Mouse (Mus musculus): ENCODE data around the gene 6430531B16Rik.
A peak's percentile ranks its signal among the peaks of the same experiment; 100 is the strongest.

The 6430531B16Rik gene

DNA sequence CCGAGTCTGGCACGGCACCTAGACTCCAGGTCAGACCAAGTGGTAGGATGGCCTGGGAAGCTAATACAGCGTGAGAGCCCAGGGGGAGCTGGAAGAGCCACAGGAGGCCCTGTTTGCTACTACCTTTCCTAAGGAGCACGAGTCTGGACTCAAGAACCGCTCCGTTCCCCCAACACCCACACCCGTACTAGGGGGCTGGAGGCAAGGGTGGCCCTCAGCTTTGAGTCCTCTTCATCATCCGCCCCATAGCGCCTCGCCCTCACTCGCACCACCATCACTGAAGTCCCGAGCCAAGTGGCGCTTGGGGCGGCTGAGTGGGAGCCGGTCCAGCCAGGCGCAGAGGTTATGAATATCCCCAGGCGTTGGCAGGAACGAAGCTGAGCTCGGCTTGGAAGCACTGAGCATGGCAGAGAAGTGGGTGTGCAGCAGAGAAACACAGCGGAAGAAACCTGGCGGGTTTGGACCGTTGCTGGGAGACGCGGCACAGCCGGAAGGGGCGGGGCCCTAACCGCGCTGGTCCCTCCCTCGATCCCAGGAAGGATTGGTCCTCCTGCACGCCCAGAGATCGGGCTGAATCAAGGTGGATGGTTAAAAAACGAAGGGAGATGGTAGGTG, at the start of gene 6430531B16Rik:
Gene 6430531B16Rik (minus strand): TSS at position 478 of the 615 bp plus-strand sequence.
- peak; percentile 91 for DNase-seq (ENCODE audit: low read depth)

DNA sequence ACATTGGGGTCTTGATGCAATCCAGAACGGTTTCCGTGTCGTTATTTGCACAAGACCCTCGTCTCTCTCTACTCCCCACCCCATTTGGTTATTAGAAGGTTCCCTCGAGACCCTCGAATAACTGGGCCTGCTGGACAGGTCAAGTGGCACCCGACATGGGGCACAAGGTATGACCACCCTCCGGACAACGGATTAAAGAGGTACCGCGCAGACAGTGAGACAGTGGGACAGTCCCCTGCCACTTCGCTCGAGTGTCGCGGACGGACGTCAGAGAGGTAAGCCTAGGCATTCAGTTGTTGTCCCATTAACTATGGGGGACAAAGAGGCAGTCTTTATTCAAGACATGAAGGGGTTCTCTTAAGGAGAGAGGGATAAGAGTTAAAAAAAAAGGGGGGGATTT, 32.8 kb upstream of the 6430531B16Rik start:
- no peak for DNase-seq (ENCODE audit: low read depth)

DNA sequence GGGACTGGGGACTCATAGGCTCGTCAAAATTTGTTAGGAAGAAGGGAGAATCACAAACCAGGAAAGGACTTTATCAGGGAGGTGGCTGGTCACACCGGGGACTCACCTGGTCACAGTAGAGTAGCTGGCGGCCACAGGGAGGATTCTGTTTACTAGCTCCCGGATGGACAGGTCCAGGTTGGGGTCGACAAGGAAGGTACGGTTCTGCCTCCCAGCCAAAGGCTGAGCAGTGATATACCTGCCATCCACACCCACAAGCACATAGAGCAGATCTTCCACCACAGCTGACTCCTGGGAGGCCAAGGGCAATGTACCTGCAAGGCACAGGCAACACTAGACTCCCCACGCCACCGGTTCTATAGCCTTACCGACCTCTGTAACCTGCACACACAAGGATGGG, 29.2 kb upstream of the 6430531B16Rik start:
- DNase-seq (ENCODE audit: low read depth), result no peak

- DNase-seq (ENCODE audit: low read depth), result no peak
Observed at GRCm38 (mm10) chr7:140006861-140007611, 28.5 kb upstream of the 6430531B16Rik start.

DNA sequence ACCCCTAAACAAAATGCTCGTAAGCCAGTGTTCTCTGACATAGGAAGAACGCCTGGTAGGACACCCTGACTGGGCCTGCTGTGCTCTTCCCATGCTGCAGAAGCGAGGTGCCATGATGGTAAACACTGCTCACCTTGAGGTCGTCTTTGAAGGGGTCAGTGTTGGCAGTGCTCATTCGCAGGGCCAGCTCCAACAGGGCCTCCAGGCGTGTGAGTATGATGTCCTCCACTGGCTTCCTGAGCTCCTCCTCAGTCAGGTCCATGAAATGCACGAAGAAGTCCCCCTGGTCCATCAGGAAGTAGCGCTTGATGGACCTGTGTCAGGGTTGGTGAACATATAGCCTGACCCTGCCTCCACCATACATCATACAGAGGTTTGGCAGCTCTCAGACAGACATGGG, 26.1 kb upstream of the 6430531B16Rik start:
- DNase-seq (ENCODE audit: low read depth), result no peak

GRCm38 (mm10) chr7:140001086-140001740, 22.7 kb upstream of the 6430531B16Rik start:
- DNase-seq (ENCODE audit: low read depth), result no peak

GRCm38 (mm10) chr7:139998691-139999350, 20.3 kb upstream of the 6430531B16Rik start:
- no peak for DNase-seq (ENCODE audit: low read depth)

GRCm38 (mm10) chr7:139994676-139995075, 16.1 kb upstream of the 6430531B16Rik start:
- peak; percentile 90 for DNase-seq (ENCODE audit: low read depth)

DNA sequence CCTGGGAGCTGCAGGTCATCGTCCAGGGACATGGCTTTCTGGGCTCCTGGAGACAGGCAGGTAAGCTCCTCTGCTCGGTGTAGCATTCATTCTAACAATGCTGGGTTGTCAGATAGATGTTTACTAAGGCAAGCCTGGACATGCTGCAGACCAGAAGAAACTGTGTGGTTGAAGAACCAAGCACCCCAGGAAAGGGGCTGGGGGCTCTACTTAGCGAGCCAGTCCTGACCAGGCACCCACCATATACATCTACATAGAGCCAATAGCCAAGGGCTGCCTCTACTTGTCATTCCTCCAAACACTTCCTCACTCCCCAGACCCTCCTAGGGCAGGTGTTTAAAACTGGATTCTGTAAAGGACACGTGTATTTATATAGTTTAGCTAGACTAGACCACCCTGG, 15.6 kb upstream of the 6430531B16Rik start:
- no peak for DNase-seq (ENCODE audit: low read depth)

GRCm38 (mm10) chr7:139993532-139993931, 15.0 kb upstream of the 6430531B16Rik start:
- no peak for DNase-seq (ENCODE audit: low read depth)

- DNase-seq (ENCODE audit: low read depth), result peak; percentile 79
Observed at GRCm38 (mm10) chr7:139992406-139992805, 13.9 kb upstream of the 6430531B16Rik start, which contains the start of gene Adam8. Gene Adam8 (minus strand): TSS chr7:139992562.

DNA sequence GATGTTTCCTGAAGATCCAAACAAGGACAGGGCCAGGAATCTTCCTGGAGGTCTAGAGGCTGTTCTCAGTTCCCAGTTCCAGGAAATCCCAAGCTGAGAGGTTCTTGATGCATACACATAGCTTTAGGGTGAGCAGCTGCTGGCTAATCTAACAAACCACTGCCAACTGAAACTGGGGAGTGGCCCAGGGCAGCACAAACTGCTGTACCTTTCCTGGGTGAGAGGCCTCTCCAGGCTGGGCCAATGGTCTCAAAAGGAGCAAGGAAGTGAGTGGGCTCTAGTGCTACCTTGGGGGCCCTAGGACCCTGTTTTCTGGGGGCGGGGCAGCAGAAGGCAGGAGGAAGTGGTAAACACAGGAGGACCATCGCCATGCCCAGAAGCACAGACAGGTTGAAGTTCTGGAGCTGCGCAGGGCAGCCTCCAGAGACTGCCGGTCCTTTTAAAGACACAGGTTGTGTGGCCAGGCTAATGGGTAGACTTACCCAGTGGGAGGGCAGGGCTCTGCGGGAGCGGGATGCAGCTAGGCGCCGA, 12.4 kb upstream of the 6430531B16Rik start:
- DNase-seq (ENCODE audit: low read depth), result peak; percentile 39

DNA sequence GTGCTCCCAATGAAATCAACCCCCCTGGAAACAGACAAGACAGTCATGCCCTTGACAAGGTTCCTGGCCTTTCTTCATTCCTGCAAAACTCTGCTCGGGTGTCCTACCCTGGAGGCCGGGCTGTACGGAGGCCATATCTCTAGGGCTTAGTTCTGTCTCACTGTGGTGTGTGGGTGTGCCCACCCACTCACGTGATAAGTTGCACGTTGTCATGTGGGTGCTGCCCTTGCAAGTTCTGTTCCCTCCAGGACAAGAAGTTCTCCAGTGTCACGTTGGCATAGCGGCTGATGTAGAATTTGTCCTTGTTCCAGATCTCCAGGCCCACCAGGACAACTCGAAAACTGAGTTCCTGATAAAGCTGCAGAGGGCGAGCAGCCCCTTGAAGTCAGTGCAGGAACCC, 9.7 kb upstream of the 6430531B16Rik start:
- DNase-seq (ENCODE audit: low read depth), result no peak

GRCm38 (mm10) chr7:139984505-139984904, 6.0 kb upstream of the 6430531B16Rik start:
- no peak for DNase-seq (ENCODE audit: low read depth)

DNA sequence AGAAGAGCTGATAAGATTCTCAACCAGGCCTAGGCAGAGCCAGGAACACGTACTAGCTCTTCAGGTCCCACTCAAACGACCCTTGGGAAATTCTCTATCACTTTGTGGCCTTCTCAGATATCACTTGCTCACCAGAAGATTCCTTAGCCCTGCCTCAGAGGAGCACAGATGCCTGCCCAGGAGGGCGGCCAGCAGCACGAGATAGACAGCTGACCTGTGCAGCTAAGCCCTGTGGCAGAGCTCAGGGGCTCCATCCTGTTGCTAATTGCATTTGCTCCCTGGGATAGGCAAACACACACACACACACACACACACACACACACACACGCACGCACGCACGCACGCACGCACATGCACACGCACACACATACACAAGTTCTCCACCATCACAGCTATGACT, 3.5 kb upstream of the 6430531B16Rik start:
- DNase-seq (ENCODE audit: low read depth), result no peak

GRCm38 (mm10) chr7:139980778-139981177, 2.2 kb upstream of the 6430531B16Rik start:
- no peak for DNase-seq (ENCODE audit: low read depth)

- no peak for DNase-seq (ENCODE audit: low read depth)
Observed at GRCm38 (mm10) chr7:139979011-139979719, 610 bp upstream of the 6430531B16Rik start.

DNA sequence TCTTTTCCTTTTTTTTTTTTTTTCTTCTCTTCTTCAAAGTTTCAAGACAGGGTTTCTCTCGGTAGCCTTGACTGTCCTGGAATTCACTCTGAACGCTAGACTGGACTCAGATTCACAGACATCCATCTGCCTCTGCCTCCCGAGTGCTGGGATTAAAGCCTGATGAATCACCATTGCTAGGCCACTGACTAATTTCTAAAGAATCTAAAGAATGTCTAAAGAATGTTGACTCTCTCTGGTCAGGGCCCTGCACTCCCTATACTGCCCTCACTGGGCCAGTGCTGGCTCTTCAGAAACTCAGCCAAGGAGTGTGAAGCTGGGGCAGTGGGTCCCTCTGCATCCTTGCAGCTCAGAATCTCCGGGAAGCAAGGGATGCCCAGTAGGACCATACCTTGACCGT, 3.1 kb downstream of the 6430531B16Rik start:
- DNase-seq (ENCODE audit: low read depth), result no peak

DNA sequence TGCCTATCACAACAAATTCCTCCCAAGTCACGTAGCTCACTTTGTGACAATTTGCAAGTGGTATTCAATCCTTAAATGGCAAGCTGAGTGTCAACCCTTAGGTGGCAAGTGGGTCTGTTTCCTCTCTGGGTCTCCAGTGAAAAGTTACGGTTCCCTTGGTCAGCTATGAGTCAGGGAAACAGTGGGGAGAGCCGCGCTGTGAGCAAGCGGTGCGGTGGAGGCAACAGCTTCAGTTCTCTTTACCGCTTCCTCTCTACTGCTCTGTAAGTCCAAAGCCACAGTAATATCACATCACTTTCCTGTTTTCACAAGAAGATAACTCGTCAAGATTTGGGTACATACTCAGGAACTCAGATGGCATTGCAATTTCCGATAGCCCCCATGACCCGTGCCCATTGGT, 4.2 kb downstream of the 6430531B16Rik start:
- peak; percentile 83 for DNase-seq (ENCODE audit: low read depth)

DNA sequence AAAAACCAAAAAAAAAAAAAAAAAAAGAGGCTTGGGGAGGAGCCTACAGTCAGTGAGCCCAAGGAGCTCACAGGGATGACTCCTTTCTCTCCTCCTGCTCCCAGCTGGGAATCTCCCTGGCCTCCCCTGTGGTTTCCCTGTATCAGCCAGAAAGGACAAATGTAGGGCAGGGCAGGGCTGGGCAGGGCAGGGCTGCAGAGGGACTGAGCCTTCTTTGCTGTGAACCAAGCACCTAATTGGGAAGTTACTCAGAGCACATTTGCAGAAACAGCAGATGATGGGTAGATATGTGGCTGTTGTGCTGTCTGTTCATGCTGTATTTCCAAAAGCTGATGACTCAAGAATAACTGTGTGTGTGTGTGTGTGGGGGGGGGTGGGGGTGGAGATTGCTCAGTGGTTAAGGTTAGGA, 5.6 kb downstream of the 6430531B16Rik start:
- DNase-seq (ENCODE audit: low read depth), result peak; percentile 76

GRCm38 (mm10) chr7:139971436-139971835, 7.1 kb downstream of the 6430531B16Rik start:
- DNase-seq (ENCODE audit: low read depth), result peak; percentile 70

- DNase-seq (ENCODE audit: low read depth), result no peak
Observed at GRCm38 (mm10) chr7:139970979-139971378, 7.6 kb downstream of the 6430531B16Rik start.

Data from induced T-regulatory cell, adult 2 months (primary cell).